Mouse (Mus musculus) cerebellum, adult 2 months (tissue): ENCODE measurements around the gene Ethe1. TPM values are rescaled to one million over a fixed set of nuclear protein-coding genes. Genes with fewer than 3 reads are reported as not detected.

Experiments used
- DNase-seq, 2 experiments: peaks; one replicate each; pipeline ENCODE4 v3.0.0; 2021
- H3K27ac ChIP-seq: fragments of 200-500 bp; 2 replicates; pipeline ENCODE4 v1.5.1; 2012; ENCODE audit warnings: low read length, control low read depth, inconsistent platforms; ENCODE audit not compliant: insufficient read depth
- H3K27me3 ChIP-seq: fragments of 200-500 bp; 2 replicates; pipeline ENCODE4 v1.6.1; 2012; ENCODE audit warnings: inconsistent platforms, mild to moderate bottlenecking, low read length, moderate library complexity; ENCODE audit not compliant: control insufficient read depth, insufficient read depth
- H3K4me1 ChIP-seq: fragments of 200-500 bp; 2 replicates; pipeline ENCODE4 v1.6.1; 2011; ENCODE audit warnings: low read length; ENCODE audit not compliant: control insufficient read depth, insufficient read depth
- H3K4me3 ChIP-seq: fragments of 200-500 bp; replicated peaks from 2 replicates; pipeline ENCODE3; 2011; ENCODE audit warnings: mild to moderate bottlenecking, low read depth, low read length, control low read depth; ENCODE audit not compliant: insufficient read depth
- CTCF ChIP-seq: fragments of 200-500 bp; IDR thresholded peaks from 2 replicates; pipeline ENCODE4 v1.5.1; 2011; ENCODE audit warnings: low read depth, mild to moderate bottlenecking, control low read depth, low read length, moderate library complexity, borderline replicate concordance; ENCODE audit not compliant: insufficient read depth
- POLR2A ChIP-seq: fragments of 200-500 bp; IDR thresholded peaks from 2 replicates; pipeline ENCODE4 v1.6.1; 2011; ENCODE audit warnings: low read length, control low read depth, borderline replicate concordance; ENCODE audit not compliant: insufficient read depth
- WGBS: fragments of 180-500 bp; shearing (Covaris S2); methylation state at CpG from one replicate; pipeline ENCODE4 v1.1.7; 2018; 5-methylcytosine and 5-hydroxymethylcytosine counted together
- polyA plus RNA-seq: library from polyadenylated mRNA; depleted of rRNA; stranded (reverse); fragments of >200 nt; gene quantifications from 2 replicates; pipeline ENCODE4 v1.2.3, GENCODE M21; 2012; rRNA removed

Ethe1 gene
- 25.7 and 28.0 TPM in 2 replicates for polyA plus RNA-seq

DNA sequence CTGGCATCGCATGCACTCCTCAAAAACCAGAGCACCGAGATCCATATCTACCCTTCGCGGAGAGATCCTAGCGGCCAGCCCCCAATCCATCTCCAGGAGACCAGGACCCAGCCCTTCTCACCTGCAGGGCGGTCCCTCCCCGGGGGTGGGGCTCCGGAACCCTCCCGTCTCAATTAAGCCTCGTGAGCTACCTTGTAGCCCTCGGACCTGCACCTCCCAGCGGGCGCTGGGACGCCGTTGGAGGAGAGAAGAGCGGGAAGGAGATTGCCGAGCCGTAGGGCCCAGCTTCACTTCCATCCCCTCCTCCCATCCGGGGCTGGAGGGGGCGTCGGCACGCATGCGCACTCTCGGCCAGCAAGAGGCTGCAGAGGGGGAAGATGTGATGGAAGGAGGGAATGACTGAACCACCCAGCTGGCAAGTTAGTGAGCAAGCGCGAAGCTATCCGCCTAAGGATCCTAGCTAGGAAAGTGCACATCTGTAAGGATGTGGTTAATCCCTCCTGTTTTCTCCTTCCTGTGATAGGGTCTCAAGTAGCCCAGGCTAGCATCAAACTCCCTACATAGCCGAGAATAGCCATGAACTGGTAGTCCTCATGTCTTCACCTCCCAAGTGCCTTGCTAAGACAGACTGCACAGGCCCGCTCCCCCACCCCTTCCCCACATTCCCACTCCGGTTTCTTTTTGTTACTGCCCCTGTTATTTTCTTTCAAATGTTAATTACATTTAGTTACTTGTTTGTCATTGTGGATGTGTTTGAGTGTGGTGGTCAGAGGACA lies at the start of gene Ethe1, which contains the start of gene Zfp575:
Ethe1 (plus strand) TSS at position 214 of the 776 bp plus-strand sequence.
Zfp575 (minus strand) TSS at position 312 of the 776 bp plus-strand sequence.
- peak; percentile 44 to 50 for DNase-seq
- Histone ChIP-seq H3K4me3 (peak within 1 kb of the TSS; percentile 56), H3K27me3 (no peaks in the 10 kb centered on the region), H3K27ac (no peak within 1 kb of the TSS), H3K4me1 (no peaks in the 10 kb centered on the region)
- TF ChIP-seq CTCF (no peak), POLR2A (peak; percentile 71; the same call in 1 of the 2 replicates)
- 7% methylated on average over 30 of the region's 30 CpGs for WGBS

DNA sequence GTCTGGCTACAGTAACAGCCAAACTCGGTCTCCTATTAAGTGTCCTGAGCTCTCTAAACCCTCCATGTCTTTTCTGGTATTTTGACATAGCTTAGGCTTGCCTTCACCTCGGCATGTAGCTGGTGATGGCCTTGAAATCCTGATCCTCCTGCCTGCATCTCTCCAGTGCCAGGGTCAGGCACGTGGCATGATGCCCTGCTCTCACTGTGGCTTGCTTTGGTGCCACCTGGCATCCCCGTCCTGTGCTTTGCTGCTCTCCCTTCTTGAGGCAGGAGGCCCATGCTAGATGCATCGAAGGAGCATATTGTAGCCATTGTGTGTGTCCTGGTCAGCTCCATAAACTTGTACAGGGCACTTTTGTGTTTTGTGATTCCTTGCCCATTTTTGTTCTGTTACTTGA lies 49.8 kb upstream of the Ethe1 start:
- Histone ChIP-seq H3K27me3 (no peaks in the 10 kb centered on the region), H3K4me3 (no peak overlapping the region), H3K27ac (peak overlapping the region; percentile 16), H3K4me1 (peaks cover 23% of the 10 kb centered on the region)
- 11% methylated on average over 5 of the region's 5 CpGs for WGBS
- DNase-seq, result peak; percentile 82 to 88
- TF ChIP-seq CTCF (no peak; the same call in 1 of the 2 replicates), POLR2A (no peak)

DNA sequence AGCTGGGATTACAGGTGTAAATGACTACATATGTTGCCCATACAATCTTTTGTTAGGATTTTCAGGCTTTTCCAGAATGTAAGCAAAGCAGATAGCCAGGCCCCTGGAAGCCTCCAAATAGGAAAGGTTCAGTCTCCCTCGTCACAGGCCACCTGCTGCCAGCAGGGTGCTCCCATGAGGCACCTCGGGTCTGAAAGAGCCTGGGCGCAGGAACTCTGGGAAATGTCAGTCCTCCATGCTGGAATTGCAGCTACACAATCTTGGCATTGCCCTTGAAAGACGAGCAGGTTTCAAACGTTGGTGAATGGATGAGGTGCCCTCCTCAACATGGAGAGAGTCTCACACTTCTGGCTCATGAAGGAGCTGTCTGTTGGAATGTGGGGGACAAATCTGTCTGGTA lies 49.2 kb upstream of the Ethe1 start:
- DNase-seq, result peak in 1 of 2 experiments; percentile 42
- WGBS, result 21% methylated on average over 5 of the region's 5 CpGs
- H3K27me3 ChIP-seq, result no peaks in the 10 kb centered on the region
- TF ChIP-seq CTCF (no peak), POLR2A (no peak)
- H3K4me1 ChIP-seq, result peaks cover 22% of the 10 kb centered on the region
- peak overlapping the region; percentile 16 for H3K27ac ChIP-seq
- H3K4me3 ChIP-seq, result no peak overlapping the region

DNA sequence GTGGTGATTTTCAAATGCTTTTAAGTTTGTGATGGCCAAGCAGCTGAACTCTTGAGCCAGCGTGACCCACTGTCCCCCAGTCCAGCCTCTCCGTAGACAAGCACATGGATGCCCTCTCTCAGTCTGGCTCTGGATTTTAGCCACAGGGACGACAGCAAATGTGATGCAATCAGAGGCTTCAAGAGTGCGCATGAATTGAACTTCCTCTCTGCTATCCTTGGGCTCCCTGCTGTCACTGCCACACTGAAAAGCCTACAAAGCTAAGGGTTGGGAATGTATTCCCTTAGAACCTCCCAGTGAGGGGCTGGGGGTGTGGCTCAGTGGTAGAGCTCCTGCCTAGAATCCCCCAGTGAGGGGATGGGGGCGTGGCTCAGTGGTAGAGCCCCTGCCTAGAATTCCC lies 48.6 kb upstream of the Ethe1 start:
- Histone ChIP-seq H3K27ac (no peak overlapping the region), H3K4me1 (peaks cover 17% of the 10 kb centered on the region), H3K27me3 (no peaks in the 10 kb centered on the region), H3K4me3 (no peak overlapping the region)
- 39% methylated on average over 5 of the region's 5 CpGs for WGBS
- DNase-seq, result no peak
- TF ChIP-seq POLR2A, result no peak
- no peak for TF ChIP-seq CTCF

DNA sequence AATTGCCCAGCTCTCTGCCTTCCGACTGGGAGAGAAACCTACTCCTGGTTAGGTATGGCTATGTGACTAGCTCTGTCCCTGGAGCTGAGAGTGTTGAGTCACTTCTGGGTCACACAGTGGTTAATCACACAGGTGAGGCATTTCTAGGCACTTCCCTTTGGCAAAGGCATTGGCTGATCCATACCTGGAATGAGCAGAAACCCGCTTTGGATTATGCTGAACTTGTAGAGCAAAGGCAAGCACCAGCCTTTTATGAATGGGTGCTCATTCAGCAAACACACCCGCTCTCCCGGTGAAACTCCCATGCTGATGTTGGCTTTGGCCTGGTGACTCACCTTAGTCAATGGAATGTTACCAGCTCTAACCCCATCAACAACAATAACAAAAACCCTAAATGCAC lies 47.7 kb upstream of the Ethe1 start:
- WGBS, result 95% methylated on average over 4 of the region's 4 CpGs
- no peaks in the 10 kb centered on the region for H3K27me3 ChIP-seq
- H3K4me1 ChIP-seq, result peaks cover 17% of the 10 kb centered on the region
- DNase-seq, result no peak
- no peak overlapping the region for H3K27ac ChIP-seq
- TF ChIP-seq POLR2A (no peak), CTCF (no peak)
- H3K4me3 ChIP-seq, result no peak overlapping the region

DNA sequence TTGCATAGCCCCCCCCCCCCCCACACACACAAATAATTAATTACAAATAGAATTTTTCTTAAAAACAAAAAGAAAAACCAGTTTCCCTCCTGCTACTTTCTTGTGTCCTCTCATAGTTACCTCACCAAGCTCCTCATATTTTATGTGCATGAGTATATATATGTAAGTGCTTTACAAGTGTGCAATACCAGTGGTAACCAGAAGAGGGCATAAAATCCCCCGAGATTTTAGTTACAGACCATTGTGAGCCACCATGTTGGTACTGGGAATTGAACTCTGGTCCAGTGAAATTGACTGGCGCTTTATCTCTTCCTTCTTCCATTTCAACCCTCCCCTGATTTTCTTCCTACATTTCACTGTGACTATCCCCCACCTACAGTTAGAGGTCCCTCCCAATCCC lies 42.8 kb upstream of the Ethe1 start:
- Histone ChIP-seq H3K4me1 (no peaks in the 10 kb centered on the region; the same call in 1 of the 2 replicates), H3K27ac (no peak overlapping the region), H3K4me3 (no peak overlapping the region), H3K27me3 (no peaks in the 10 kb centered on the region)
- TF ChIP-seq POLR2A (no peak), CTCF (no peak)
- WGBS, result 84% methylated on average over 2 of the region's 2 CpGs
- DNase-seq, result no peak

DNA sequence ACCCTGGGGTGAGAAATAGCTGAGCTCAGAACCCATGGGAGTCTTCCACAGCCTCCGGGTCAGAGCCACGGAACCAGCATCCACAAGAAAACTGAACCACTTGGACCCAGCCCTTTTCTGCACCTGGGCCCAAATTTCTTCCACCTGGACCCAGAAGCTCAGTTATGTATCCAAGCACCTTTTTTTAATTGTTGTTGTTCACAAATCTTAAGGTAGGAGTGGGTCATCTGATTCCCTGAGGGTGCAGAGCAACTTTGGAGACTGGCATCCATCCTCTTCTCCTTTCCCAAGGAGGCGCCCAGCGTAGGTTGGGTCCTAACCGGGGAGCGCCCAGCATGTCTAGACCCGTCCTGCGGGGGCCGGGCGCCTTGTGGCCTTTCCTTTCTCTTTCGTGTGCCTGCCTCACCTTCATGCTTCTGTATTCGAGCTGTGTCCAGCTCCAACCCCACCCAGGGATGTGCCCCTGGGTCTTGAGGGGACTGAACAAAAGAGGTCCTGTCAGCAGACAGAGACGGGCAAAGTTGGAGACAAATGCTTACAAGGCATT lies 41.2 kb upstream of the Ethe1 start, which contains the start of the genes Pinlyp and Xrcc1:
Pinlyp (minus strand) TSS at position 51 of the 547 bp plus-strand sequence.
Xrcc1 (plus strand) TSS at position 222 of the 547 bp plus-strand sequence.
- 42% methylated on average over 13 of the region's 13 CpGs for WGBS
- peak in 1 of 2 experiments; percentile 36 for DNase-seq
- TF ChIP-seq CTCF (no peak), POLR2A (no peak)
- Histone ChIP-seq H3K27me3 (no peaks in the 10 kb centered on the region), H3K4me3 (peak within 1 kb of the TSS; percentile 81), H3K4me1 (no peaks in the 10 kb centered on the region; the same call in 1 of the 2 replicates), H3K27ac (peak within 1 kb of the TSS; percentile 26; the same call in 1 of the 2 replicates)
